Mouse (Mus musculus): ENCODE data around the gene Stpg4.

- TF ChIP-seq CTCF (IDR thresholded peaks at IDR 0.05; ENCODE audit: borderline replicate concordance, insufficient read depth, low read length): no peak
- TF ChIP-seq POLR2A (IDR thresholded peaks at IDR 0.05; ENCODE audit: low read depth, low read length): no peak
These were observed 74.7 kb downstream of the Stpg4 start for GRCm38 (mm10) chr17:87352898-87353225.
